Mouse (Mus musculus): ENCODE measurements around the gene Btbd9.

Btbd9 gene

DNA sequence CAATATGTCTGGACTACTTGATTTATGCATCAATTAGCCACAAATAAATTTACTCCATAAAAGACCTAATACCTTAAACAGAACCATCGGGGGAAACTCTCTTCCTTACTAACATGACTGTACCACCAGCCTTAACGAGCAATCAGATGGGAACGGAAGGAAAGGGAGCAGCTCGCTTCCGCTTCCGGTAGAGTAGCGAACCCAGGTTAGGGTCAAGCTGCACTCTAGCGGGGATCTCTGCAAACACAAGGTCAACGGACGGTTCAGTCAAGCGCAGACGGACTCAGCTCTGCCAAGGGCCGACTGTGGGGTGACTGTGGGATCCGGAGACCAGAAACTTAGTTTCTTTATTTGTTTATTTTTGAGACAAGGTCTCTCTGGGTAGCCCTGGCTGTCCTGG lies 25.9 kb upstream of the Btbd9 start:
- no peak for DNase-seq (ENCODE audit: low spot score)

DNA sequence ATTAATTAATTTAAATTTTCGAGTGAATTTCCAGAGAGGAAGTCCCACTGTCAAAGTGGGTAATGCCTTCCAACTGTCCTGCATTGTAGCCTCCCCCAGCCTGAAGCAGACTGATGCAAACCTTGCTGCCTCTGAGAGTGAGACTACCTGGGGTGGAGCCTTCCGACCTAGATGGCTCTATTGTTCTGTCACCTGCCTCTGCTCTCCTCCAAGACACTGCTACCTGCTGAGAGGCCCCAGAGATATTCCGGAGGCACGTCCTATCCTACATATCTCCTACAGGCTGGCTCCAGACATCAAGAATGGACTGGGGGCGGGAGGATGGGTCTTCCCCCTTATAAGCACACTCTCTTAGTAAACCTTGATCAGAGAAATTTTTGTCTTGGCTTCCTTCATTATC lies 22.0 kb upstream of the Btbd9 start:
- no peak for DNase-seq (ENCODE audit: low spot score)

DNA sequence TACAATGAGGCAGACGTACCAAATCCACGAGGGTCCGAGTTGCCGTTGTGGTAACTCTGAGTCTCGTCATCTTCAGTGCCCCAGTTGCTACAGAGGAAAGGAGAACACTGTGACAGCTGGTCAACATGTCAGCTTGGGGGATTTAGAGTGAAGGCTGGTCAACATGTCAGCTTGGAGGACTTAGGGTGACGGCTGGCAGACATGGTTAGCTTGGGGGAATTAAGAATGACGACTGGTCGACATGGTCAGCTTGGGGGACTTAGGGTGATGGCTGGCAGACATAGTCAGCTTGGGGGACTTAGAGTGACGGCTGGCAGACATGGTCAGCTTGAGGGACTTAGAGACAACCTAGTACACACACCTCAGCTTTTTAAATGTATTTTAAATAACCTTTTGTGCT lies 21.5 kb upstream of the Btbd9 start:
- no peak for DNase-seq (ENCODE audit: low spot score)

DNA sequence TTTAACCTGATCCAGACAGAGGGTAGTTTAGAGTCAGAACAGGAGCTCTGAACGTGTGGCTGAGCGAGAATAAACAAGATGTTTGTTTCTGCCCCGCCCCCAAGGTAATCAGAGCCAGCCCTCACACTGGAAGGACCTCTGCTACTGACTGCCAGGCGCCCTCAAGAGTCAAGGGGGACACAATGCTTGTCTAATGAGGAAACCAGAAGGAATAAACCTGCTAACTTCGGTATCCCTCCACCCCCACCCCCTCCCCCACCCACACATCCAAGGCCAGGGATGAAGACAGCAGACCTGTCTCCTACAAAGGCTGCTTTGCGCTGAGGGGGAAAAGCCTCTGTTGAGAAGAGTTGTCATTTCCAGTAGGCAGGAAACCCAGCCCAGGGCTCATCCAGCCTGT lies 18.6 kb upstream of the Btbd9 start:
- DNase-seq (ENCODE audit: low spot score) = no peak

DNA sequence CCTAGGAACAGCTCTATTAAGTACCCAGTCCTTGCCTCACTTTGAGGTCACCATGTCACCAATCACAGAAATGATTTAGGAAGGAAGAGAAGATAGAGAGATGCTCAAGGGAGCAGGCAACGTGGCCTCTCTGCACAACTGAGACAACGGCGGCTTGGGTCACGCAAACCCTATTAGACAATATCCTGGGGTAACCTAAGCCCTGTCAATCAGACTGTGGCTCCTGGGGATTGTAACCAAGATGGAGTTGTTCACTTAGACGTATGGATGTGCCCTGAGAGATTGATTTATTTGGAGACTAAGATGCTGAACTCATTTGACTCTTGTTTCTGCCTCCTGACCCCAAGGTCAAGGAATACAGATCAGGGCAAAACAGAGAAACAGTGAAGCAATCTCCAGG lies 18.1 kb upstream of the Btbd9 start:
- no peak for DNase-seq (ENCODE audit: low spot score)

DNA sequence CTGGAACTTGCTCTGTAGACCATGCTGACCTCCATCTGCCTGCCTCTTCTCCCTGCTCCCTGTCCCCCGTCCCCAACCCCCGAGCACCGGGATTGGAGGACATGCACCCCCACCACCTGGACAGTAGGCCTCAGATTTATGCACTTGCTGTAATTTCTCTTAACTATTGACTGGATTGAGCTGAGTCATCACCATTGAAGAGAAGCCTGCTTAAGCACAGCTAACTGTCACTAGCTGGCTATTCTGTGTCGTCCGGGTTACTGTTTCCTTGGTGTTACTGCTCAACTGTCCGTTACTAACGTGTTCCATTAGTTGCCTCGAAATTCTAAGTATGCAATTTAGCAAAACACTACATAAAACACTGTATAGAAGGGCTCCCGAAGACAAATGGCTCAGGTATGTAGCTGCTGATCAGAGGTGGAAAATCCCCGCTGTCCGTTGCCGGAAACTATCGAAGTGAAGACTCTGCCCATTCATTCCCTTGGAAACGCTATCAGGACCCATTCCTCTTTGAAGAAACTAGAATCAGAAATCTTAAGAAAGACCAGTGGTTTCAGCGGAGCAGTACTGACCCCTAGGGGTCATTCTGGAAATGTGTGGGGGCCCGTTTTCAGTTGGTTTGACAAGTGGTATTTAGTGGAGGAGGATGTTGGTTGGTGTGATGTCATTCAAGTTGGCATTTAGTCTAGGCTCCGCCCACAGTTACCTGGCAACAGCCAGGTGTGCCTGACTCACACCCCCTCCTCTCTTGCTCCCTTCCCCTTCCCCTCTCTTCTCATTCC lies 14.3 kb upstream of the Btbd9 start:
- peak; percentile 78 for DNase-seq (ENCODE audit: low spot score)

DNA sequence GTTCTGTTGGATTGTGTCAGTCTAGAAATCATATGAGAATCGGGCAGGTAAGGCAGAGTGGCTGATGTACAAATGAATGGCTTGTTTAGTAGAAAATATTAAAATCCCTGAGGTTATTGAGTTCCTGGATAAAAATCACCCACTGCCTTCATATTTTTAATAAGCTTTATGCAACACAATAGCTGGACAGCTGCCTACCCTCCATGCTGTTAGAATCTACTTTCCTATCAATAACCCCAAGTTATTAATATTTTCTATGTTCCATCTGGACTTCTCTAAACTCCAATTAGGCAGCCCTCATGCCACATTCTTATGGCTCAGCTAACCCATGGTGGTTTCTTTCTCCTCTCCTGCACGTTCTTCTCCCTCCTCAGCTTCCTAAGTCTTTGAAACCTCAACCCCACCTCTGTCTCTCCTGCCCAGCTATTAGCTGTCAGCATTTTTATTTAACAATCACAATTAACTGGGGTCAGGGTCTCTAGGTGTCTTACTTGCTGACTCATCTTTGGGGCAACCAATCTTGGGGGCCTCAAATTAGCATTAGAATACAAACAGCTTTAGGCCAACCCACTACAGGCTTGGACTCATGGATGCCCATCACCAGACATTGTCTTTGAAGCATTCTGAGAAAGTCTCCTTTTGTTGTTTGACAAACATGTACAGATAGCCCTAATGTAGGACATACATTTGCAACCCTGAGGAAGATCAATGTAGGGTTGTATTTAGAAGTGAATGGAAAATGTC lies 7.1 kb upstream of the Btbd9 start:
- no peak for DNase-seq (ENCODE audit: low spot score)

DNA sequence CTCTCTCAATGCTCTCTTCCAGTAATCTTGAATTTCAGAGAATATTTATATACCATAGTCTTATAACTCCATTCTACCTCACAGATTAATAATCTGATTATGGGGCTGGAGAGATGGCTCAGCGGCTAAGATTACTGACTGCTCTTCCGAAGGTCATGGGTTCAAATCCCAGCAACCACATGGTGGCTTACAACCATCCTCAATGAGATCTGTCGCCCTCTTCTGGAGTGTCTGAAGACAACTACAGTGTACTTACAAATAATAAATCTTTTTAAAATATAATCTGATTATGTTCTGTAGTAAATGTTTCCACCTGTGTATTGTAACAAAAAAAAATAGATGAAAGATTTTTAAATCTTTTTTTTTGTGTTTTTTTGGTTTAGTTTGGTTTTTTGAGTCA lies 6.0 kb upstream of the Btbd9 start:
- DNase-seq (ENCODE audit: low spot score) = no peak

DNA sequence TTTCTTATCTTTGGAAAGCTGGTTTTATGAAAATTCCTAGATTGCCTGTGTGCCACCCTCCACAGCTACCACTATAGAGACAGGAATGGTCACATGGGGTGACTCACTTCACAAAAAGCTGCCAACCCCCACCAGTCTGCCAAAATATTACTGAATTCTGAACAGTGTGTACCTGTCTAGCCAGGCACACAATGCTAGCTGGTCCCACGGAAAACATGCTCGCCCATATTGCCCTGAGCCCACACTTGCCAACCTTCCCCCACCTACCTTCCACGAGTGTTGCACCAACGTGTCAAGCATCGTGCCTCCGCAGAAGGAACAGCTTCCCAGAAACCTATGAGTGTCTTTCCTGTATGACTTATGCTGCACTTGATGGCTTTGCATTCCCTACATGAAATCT lies 4.9 kb upstream of the Btbd9 start:
- DNase-seq (ENCODE audit: low spot score) = no peak

DNA sequence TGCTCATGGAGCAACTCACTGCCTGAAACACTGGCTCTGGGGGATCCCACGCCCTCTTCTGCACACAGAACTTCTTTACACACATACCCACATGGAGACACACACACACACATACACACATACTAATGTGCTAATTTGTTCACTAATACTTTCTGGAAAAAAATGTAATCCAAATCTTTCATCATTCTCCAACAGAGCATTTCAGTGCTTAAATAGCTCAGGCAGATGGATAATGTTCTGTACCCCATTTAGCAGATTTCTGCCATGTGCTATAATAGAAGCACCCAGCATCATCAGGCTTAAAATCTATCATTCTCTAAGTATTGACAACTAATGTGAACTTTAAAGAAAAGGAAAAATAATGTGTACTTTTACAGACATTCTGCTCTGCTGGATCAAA lies 4.5 kb upstream of the Btbd9 start:
- no peak for DNase-seq (ENCODE audit: low spot score)

DNA sequence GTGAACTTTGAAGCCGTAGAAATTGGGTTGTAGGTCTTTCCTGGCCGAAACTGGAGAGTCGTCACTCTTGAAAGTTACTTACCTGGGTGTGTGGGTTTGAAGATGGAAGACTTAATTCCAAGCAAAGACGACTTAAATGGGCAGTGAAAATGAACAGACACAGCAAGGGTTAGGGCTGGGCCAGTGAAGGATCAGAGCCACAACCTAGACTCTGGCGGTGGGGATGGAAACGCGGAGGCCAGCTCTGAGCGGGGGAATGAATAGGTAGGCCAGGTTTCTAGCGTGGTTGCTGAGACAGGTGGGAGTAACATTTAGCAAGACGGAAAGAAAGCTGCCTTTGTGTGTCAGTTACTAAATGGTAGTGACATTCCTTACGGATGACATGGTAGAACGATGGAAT lies 658 bp upstream of the Btbd9 start:
- DNase-seq (ENCODE audit: low spot score) = no peak

DNA sequence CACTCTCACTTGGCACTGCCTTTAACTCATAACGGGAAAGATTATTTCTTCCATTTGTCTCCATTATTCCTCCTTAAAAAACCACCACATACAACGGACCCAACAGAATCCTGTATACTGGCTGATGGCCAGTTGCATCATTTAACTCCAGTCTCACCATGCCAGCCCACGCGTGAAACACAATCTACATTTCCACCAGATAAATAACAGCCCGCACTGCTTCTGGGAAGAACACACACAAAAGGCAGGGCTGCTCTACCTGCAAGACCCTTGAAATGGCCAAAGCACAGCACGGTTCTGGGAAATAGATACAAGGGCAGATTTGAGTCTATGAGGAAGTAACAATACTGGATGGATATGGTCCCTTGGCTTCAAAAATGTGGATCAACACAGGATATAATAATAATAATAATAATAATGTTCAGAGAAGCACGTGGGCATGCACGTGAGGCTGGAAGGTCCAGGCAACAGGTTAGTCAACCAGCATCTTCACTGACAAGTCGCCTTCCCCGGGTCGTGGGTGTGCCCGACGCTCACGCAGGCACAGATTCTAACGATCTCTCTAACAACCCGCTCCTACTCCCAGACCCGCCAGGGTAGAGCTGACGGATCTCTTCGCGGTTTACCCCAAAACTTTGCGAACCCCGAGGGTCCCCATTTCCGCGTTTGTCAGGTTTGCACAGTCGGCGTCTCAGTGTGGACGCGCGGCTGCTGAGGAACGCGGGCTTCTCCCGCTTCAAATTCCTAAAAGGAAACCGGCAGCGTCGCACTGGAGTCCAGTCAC lies 975 bp downstream of the Btbd9 start:
- peak; percentile 49 for DNase-seq (ENCODE audit: low spot score)

DNA sequence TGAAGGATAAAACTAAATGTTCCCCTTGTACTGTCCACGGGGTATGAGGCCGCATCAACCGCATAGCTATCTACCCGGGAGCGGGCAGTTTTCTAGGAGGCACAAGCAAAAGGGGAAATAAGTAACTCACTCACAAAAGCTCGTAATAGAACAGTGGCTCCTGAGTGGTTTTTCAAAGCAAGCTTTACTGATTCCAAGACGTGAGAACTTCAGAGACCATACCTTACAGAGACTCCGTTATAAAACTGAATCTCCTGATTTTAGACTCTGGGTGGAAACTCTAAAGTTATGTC lies 1.6 kb downstream of the Btbd9 start:
- DNase-seq (ENCODE audit: low spot score) = no peak

DNA sequence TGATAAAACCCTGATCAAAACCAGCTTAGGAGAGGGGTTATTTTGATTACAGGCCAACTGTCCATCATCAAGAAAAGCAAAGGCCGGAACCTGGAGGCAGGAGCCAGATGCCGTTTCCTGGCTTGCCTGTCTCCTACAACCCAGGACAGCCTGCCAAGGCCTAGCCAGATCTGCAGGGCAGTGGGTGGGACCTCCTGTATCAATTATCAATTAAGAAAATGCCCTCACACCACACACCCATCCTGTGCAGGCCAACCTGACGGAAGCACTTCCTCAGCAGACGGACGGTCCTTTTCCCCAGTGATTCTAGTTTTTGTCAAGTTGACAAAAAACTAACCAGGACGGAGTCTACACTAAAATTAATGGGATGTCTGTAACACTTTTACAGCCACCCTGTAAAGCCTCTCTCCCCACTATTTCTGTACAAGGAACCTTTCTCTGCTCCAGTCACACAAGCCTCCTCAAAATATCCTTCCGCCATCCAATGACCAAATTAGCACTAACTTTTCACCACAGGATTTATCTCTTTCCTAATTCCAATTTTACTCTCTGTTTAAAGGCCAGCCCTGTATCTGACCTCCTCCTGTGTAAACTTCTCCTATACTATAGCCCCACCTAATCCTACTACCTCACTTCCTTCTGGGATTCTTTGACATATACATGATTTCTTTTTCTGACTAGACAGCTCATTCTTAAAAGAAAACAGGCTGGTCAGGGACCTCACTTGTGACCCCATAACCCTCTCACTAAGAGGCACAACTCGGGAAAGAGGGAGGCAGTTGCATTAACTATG lies 2.1 kb downstream of the Btbd9 start:
- DNase-seq (ENCODE audit: low spot score) = peak; percentile 46

DNA sequence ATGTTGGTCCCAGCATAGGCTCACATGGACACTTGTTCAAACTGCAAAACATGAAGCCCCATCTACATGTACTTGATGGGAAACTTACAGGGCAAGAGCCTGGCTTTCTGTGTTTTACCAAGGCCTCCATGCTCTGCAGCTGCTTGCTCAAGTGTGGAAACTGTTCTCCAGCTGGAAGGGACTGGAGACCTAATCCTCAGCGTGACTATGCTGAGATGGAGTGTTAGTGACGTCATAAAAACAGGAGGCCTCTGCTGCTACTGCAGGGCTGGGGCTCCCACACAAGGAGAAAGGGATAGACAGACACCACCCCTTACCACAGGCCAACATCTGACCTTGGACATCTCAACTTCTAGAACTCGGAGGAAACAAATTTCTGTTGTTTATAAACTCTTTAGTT lies 5.3 kb downstream of the Btbd9 start:
- DNase-seq (ENCODE audit: low spot score) = no peak

DNA sequence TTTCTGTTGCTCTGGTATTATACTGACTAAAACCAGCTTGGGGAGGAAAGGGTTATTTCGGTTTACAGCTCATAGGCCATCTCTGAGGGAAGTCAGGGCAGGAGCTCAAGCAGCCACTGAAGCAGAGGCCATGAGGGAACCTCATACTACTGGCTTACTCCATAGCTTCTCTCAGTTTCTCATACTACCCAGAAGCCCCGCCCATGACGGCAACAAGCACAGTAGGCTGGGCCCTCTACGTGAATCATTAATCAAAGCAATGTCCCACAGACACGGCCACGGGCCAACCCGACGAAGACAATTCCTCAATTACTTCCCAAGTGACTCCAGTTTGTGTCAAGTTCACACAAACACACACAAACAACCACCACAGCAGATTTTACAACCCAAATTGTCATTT lies 6.1 kb downstream of the Btbd9 start:
- no peak for DNase-seq (ENCODE audit: low spot score)

DNA sequence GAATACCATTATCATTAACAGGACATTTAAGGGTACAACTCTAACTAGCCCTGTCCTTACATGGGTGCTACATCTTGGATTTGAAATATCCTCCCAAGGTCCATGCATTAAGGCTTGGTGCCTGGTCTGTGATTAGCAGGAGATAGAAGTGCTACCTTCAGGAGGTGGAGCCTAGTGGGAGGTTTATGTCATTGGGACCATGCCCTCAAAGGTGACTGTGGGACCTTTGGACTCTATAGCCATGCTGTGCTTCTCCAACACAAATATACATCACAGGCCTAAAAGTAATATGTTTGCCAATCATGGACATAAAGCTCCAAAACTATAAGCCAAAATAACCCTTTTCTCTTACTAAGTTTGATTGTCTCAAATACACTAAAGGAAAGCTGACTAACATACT lies 7.8 kb downstream of the Btbd9 start:
- DNase-seq (ENCODE audit: low spot score) = no peak

DNA sequence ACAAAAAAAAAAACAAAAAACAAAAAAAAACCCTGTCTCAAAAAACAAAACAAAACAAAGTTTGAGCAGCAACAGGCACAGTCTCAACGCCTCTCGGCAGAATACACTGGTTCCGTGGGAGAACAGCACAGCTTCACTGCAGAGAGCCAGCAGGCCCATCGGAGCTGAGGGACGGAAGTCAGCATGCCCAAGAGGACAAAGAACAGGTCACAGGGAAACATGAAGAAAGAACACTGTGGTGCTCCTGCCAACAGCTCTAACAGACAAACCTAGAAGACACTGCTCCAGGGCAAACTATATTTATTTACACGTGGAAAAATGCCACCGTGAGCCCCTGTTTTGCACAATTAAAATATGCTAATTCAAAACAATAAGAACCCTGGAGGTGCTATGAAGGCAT lies 11.3 kb downstream of the Btbd9 start:
- DNase-seq (ENCODE audit: low spot score) = no peak

DNA sequence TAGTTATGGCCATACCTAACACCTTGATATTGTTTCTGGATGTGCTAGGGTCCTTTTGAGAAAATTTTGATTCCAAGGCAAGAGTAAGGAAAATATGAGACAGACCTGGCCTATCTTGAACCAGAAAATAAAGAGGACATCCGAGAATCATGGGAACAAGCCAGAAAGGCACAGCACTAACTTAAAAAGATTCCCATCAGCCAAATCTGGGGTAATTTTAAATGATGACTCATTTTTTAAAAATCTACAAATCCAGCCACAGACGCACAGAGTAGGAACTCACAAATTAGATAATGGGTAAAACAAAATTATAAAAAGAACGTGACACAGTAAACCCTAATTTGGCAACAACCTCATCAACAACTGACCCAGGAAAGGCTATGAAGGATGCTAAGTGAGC lies 11.9 kb downstream of the Btbd9 start:
- DNase-seq (ENCODE audit: low spot score) = no peak

DNA sequence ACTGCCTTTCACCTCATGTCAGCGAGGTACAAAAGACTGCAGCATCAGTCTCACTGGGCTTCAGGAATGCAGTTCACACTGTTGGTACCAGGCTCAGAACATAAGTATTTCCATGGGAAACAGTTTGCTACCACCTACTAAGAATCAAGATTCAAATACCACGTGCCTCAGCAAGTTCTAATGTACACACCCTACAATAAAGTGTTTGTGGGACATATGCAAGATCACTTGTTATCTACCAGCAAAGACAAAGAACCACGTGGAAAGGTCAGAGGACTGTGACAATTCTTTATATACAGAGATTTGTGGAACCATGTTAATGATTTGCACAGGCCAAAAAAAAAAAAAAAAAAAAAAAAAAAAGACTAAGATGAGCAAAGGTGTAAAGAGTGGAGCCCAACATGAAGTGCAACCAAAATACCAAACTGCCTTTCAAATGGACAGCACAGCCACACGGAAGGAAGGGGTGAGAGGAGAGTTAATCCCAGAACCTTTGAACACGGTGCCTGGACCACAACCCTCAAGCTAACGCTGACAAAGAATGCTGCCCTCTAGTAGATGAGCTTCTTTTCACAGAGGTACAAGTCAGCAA lies 12.7 kb downstream of the Btbd9 start:
- DNase-seq (ENCODE audit: low spot score) = no peak

DNA sequence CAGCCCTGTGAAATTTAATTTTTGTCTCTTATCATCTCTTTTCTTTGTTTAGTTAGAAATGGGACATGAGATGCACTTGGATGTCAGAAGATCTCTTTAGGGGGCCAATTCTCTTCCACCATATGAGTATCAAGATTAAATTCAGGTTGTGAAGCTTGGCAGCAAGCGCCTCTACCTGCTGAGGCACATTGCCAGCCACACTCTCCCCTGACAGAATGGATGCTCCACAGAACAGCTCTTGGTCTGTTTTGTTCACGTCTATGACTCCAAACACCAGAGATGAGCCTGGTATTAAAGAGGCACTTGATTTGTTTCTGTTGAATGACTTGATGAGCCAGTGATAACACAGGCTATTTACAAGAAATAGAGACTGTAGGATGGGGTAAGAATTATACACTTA lies 13.5 kb downstream of the Btbd9 start:
- DNase-seq (ENCODE audit: low spot score) = no peak

DNA sequence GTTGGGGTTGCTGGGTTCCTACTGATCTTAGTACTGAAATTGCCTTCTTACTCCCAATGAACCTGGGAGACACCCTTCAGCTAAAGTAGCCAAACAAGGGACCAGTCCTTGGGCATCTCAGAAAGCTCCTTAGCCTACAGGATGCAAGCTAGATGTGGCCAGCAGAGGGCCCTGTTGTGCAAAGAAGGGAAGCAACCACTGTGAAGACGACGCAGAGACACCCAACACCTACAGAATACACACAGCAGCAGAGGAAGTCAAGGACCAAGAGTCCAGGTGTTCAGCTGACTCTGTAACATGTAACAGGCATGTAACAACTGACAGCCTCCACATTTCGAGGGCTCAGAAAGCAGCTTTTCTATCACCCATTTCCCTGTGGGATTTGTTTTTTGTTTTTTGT lies 16.8 kb downstream of the Btbd9 start:
- peak; percentile 51 for DNase-seq (ENCODE audit: low spot score)
